Mouse (Mus musculus) megakaryocyte, embryonic 14.5 days (primary cell): ENCODE data around the gene Coa5. TPM values are rescaled to one million over a fixed set of nuclear protein-coding genes. Genes with fewer than 3 reads are reported as not detected.

ENCODE experiments used
- H3K27me3 ChIP-seq: replicated peaks from 2 replicates; pipeline ENCODE3; 2012; ENCODE audit warnings: inconsistent platforms
- H3K36me3 ChIP-seq: replicated peaks from 2 replicates; pipeline ENCODE3; 2012; ENCODE audit warnings: low read length, inconsistent platforms, mixed read lengths
- H3K4me1 ChIP-seq: 2 replicates; pipeline ENCODE4 v1.6.1; 2012; ENCODE audit warnings: inconsistent platforms
- H3K4me3 ChIP-seq: replicated peaks from 2 replicates; pipeline ENCODE3; 2012; ENCODE audit warnings: moderate library complexity, mild to moderate bottlenecking, inconsistent platforms
- H3K9me3 ChIP-seq: 2 replicates; pipeline ENCODE4 v1.6.1; 2012; ENCODE audit warnings: inconsistent platforms
- FLI1 ChIP-seq: IDR thresholded peaks from 2 replicates; pipeline ENCODE4 v1.6.1; 2012; ENCODE audit warnings: low read length, inconsistent platforms, mixed read lengths
- GATA1 ChIP-seq: IDR thresholded peaks from 3 replicates; pipeline ENCODE4 v1.6.1; 2012; ENCODE audit warnings: mixed read lengths, low read length, inconsistent platforms, borderline replicate concordance
- polyA plus RNA-seq: library from polyadenylated mRNA; stranded (reverse); fragments of >175 nt; gene quantifications from 2 replicates; pipeline ENCODE4 v1.2.3, GENCODE M21; 2012; ENCODE audit warnings: low replicate concordance; ENCODE audit not compliant: insufficient read depth

Coa5 gene
- polyA plus RNA-seq, 1 experiment: 12.9 TPM

- no peak for TF ChIP-seq FLI1
- TF ChIP-seq GATA1: no peak
- no peaks in the 10 kb centered on the region for H3K27me3 ChIP-seq
- no peaks in the 10 kb centered on the region for H3K9me3 ChIP-seq
- peaks cover 38% of the 10 kb centered on the region for H3K4me1 ChIP-seq
- H3K4me3 ChIP-seq: no peak overlapping the region
- H3K36me3 ChIP-seq: peaks cover 93% of the 10 kb centered on the region
These were observed 6.5 kb upstream of the Coa5 start for GRCm38 (mm10) chr1:37436419-37436818.

- Histone ChIP-seq H3K27me3 (no peaks in the 10 kb centered on the region), H3K4me1 (peaks cover 75% of the 10 kb centered on the region), H3K9me3 (no peaks in the 10 kb centered on the region), H3K4me3 (peak overlapping the region; percentile 93), H3K36me3 (peaks cover 63% of the 10 kb centered on the region)
- no peak for TF ChIP-seq GATA1
- TF ChIP-seq FLI1: no peak
These were observed 466 bp upstream of the Coa5 start for GRCm38 (mm10) chr1:37430297-37430840.

GRCm38 (mm10) chr1:37428911-37429310, 992 bp downstream of the Coa5 start:
- Histone ChIP-seq H3K4me1 (peaks cover 78% of the 10 kb centered on the region), H3K9me3 (peaks cover 2% of the 10 kb centered on the region; the same call in 1 of the 2 replicates), H3K27me3 (no peaks in the 10 kb centered on the region), H3K4me3 (peak overlapping the region; percentile 93), H3K36me3 (peaks cover 70% of the 10 kb centered on the region)
- no peak for TF ChIP-seq GATA1
- no peak for TF ChIP-seq FLI1

GRCm38 (mm10) chr1:37427144-37427875, 2.6 kb downstream of the Coa5 start:
- no peaks in the 10 kb centered on the region for H3K27me3 ChIP-seq
- H3K4me1 ChIP-seq: peaks cover 74% of the 10 kb centered on the region
- H3K9me3 ChIP-seq: peaks cover 2% of the 10 kb centered on the region; the same call in 1 of the 2 replicates
- peaks cover 67% of the 10 kb centered on the region for H3K36me3 ChIP-seq
- H3K4me3 ChIP-seq: peak overlapping the region; percentile 93
- TF ChIP-seq FLI1 (no peak), GATA1 (no peak)

- H3K4me3 ChIP-seq: peak overlapping the region; percentile 1
- peaks cover 2% of the 10 kb centered on the region; the same call in 1 of the 2 replicates for H3K9me3 ChIP-seq
- H3K36me3 ChIP-seq: peaks cover 89% of the 10 kb centered on the region
- no peaks in the 10 kb centered on the region for H3K27me3 ChIP-seq
- TF ChIP-seq FLI1: no peak
- TF ChIP-seq GATA1: no peak
- H3K4me1 ChIP-seq: peaks cover 66% of the 10 kb centered on the region
These were observed 10.5 kb downstream of the Coa5 start for GRCm38 (mm10) chr1:37419420-37419819.

- Histone ChIP-seq H3K9me3 (no peaks in the 10 kb centered on the region), H3K27me3 (no peaks in the 10 kb centered on the region), H3K4me3 (no peak overlapping the region), H3K36me3 (peaks cover 76% of the 10 kb centered on the region), H3K4me1 (peaks cover 47% of the 10 kb centered on the region)
- TF ChIP-seq GATA1 (no peak), FLI1 (no peak)
These were observed 14.5 kb downstream of the Coa5 start for GRCm38 (mm10) chr1:37415394-37415793.

- H3K36me3 ChIP-seq: peaks cover 72% of the 10 kb centered on the region
- H3K9me3 ChIP-seq: no peaks in the 10 kb centered on the region
- TF ChIP-seq GATA1 (no peak), FLI1 (no peak)
- peaks cover 32% of the 10 kb centered on the region for H3K4me1 ChIP-seq
- peak overlapping the region; percentile 14 for H3K4me3 ChIP-seq
- H3K27me3 ChIP-seq: no peaks in the 10 kb centered on the region
These were observed 20.3 kb downstream of the Coa5 start for GRCm38 (mm10) chr1:37409647-37410046.

- TF ChIP-seq GATA1: no peak
- TF ChIP-seq FLI1: no peak
- no peaks in the 10 kb centered on the region for H3K9me3 ChIP-seq
- H3K4me3 ChIP-seq: no peak overlapping the region
These were observed 21.2 kb downstream of the Coa5 start for GRCm38 (mm10) chr1:37408678-37409077.

GRCm38 (mm10) chr1:37408059-37408458, 21.8 kb downstream of the Coa5 start:
- Histone ChIP-seq H3K27me3 (no peaks in the 10 kb centered on the region), H3K4me3 (no peak overlapping the region), H3K36me3 (peaks cover 74% of the 10 kb centered on the region), H3K4me1 (peaks cover 34% of the 10 kb centered on the region), H3K9me3 (no peaks in the 10 kb centered on the region)
- TF ChIP-seq GATA1 (no peak), FLI1 (no peak)

More at GRCm38 (mm10) chr1:37408678-37409077, 21.2 kb downstream of the Coa5 start:
- no peaks in the 10 kb centered on the region for H3K27me3 ChIP-seq
- peaks cover 72% of the 10 kb centered on the region for H3K36me3 ChIP-seq
- peaks cover 31% of the 10 kb centered on the region for H3K4me1 ChIP-seq

- Histone ChIP-seq H3K27me3 (no peaks in the 10 kb centered on the region), H3K36me3 (peaks cover 82% of the 10 kb centered on the region), H3K4me3 (no peak overlapping the region), H3K9me3 (no peaks in the 10 kb centered on the region), H3K4me1 (peaks cover 36% of the 10 kb centered on the region)
- TF ChIP-seq FLI1 (no peak), GATA1 (no peak)
These were observed 22.7 kb downstream of the Coa5 start for GRCm38 (mm10) chr1:37407228-37407627.
